Mouse (Mus musculus) forebrain, embryonic 13.5 days (tissue): ENCODE results near the gene Camk2n1. TPM values are rescaled to one million over a fixed set of nuclear protein-coding genes. Genes with fewer than 3 reads are reported as not detected.

Experiments used
- ATAC-seq: fragments of 200-750 bp; cut with Nextera tagmentation; 2 replicates; pipeline ENCODE4 v1.8.0; 2017
- H3K27ac ChIP-seq: fragments of 300-500 bp; sonication (generic); 2 replicates; pipeline ENCODE4 v1.5.1; 2015; ENCODE audit warnings: inconsistent platforms, mild to moderate bottlenecking, moderate library complexity
- H3K27me3 ChIP-seq: fragments of 300-500 bp; sonication (generic); 2 replicates; pipeline ENCODE4 v1.6.1; 2015; ENCODE audit warnings: mild to moderate bottlenecking, inconsistent platforms
- H3K36me3 ChIP-seq: fragments of 300-500 bp; sonication (generic); 2 replicates; pipeline ENCODE4 v1.6.1; 2015; ENCODE audit warnings: mild to moderate bottlenecking, inconsistent platforms; ENCODE audit not compliant: poor library complexity, severe bottlenecking
- H3K4me1 ChIP-seq: fragments of 300-500 bp; sonication (generic); 2 replicates; pipeline ENCODE4 v1.6.1; 2015; ENCODE audit warnings: inconsistent platforms
- H3K4me2 ChIP-seq: fragments of 300-500 bp; sonication (generic); 2 replicates; pipeline ENCODE4 v1.6.1; 2015; ENCODE audit warnings: inconsistent platforms, mild to moderate bottlenecking, moderate library complexity
- H3K4me3 ChIP-seq: fragments of 300-500 bp; sonication (generic); 2 replicates; pipeline ENCODE4 v1.5.1; 2015; ENCODE audit warnings: mild to moderate bottlenecking, inconsistent platforms
- H3K9ac ChIP-seq: fragments of 300-500 bp; sonication (generic); 2 replicates; pipeline ENCODE4 v1.6.1; 2015; ENCODE audit warnings: mild to moderate bottlenecking, inconsistent platforms
- H3K9me3 ChIP-seq: fragments of 300-500 bp; sonication (generic); replicated peaks from 2 replicates; pipeline ENCODE4 v1.6.1; 2016; ENCODE audit warnings: inconsistent platforms
- WGBS: fragments of 180-500 bp; shearing (Covaris S2); methylation state at CpG from one replicate; pipeline ENCODE4 v1.1.7; 2015; 5-methylcytosine and 5-hydroxymethylcytosine counted together
- polyA plus RNA-seq: library from polyadenylated mRNA; unstranded; fragments of >200 nt; fragmentation: Nextera tagmentation; extraction: Ambion mirVana; gene quantifications from 2 replicates; pipeline ENCODE4 v1.2.1, GENCODE M21; 2015

Gene Camk2n1
- polyA plus RNA-seq, 1 experiment from 2014 or later, result 6.9 TPM

- Histone ChIP-seq H3K4me1 (peaks cover 8% of the 10 kb centered on the region; the same call in 1 of the 2 replicates), H3K36me3 (no peaks in the 10 kb centered on the region), H3K9ac (no peak overlapping the region), H3K4me3 (no peak overlapping the region), H3K4me2 (no peak overlapping the region), H3K9me3 (0 out of 2 replicates have a peak, but pooled peaks cover 3% of the 10 kb centered on the region), H3K27me3 (peaks cover 26% of the 10 kb centered on the region), H3K27ac (no peak overlapping the region)
- WGBS, result 68% methylated on average over 7 of the region's 7 CpGs
- ATAC-seq, result no peak
Observed at GRCm38 (mm10) chr4:138471241-138471640, 17.1 kb downstream of the Camk2n1 start.

- Histone ChIP-seq H3K36me3 (no peaks in the 10 kb centered on the region), H3K4me1 (no peaks in the 10 kb centered on the region), H3K4me2 (no peak overlapping the region), H3K9ac (no peak overlapping the region), H3K9me3 (no peaks in the 10 kb centered on the region), H3K4me3 (no peak overlapping the region), H3K27me3 (peaks cover 22% of the 10 kb centered on the region), H3K27ac (no peak overlapping the region)
- no peak for ATAC-seq
- WGBS, result 78% methylated on average over 7 of the region's 7 CpGs
Observed at GRCm38 (mm10) chr4:138479595-138479994, 25.5 kb downstream of the Camk2n1 start.

DNA sequence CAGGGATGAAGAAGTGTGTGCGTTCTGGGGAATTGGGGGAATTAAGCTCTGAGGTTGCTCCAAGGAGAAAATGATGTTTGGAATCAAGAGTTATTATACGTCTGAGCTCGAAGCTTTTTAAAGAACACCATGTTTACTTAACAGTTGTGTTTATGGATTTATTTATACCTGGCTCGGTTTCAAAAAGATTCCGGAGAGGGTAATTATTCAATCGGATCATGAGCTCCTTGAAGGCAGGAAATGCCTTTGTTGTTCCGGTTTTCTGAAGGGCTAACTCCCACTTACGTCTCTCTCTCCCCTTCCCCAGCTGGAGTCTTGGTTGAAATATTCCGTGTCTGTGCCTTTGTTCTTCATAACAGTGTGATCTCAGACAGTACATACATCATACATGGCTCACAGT, 26.8 kb downstream of the Camk2n1 start:
- no peak overlapping the region for H3K4me3 ChIP-seq
- no peak overlapping the region for H3K4me2 ChIP-seq
- no peaks in the 10 kb centered on the region for H3K36me3 ChIP-seq
- WGBS, result 65% methylated on average over 9 of the region's 9 CpGs
- no peak overlapping the region for H3K9ac ChIP-seq
- no peaks in the 10 kb centered on the region for H3K4me1 ChIP-seq
- H3K27ac ChIP-seq, result no peak overlapping the region
- H3K27me3 ChIP-seq, result peaks cover 17% of the 10 kb centered on the region
- ATAC-seq, result no peak
- no peaks in the 10 kb centered on the region for H3K9me3 ChIP-seq

DNA sequence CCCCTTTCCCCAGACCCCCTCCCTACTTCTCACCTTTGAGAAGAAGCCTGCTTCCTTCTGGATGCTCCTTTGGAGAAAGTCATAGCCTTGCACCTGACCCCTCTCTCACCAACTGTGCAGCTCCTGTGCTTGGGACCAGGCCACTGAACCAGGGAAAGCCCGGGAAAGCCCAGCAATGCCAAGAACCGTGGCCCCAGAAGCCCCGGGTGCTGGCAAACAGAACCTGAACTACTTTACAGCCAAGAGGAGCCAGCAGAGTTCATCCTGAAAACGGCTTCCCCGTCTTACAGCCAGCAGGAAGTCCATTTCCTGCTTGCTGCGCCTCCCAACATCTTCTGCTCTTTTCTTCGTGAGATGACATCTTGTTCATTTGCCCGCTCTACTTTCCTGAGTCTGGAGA, 28.6 kb downstream of the Camk2n1 start:
- Histone ChIP-seq H3K36me3 (no peaks in the 10 kb centered on the region), H3K27me3 (peaks cover 6% of the 10 kb centered on the region; the same call in 1 of the 2 replicates), H3K27ac (no peak overlapping the region), H3K4me1 (no peaks in the 10 kb centered on the region), H3K4me2 (no peak overlapping the region), H3K4me3 (no peak overlapping the region), H3K9ac (no peak overlapping the region), H3K9me3 (no peaks in the 10 kb centered on the region)
- no peak for ATAC-seq
- WGBS, result 79% methylated on average over 8 of the region's 8 CpGs

DNA sequence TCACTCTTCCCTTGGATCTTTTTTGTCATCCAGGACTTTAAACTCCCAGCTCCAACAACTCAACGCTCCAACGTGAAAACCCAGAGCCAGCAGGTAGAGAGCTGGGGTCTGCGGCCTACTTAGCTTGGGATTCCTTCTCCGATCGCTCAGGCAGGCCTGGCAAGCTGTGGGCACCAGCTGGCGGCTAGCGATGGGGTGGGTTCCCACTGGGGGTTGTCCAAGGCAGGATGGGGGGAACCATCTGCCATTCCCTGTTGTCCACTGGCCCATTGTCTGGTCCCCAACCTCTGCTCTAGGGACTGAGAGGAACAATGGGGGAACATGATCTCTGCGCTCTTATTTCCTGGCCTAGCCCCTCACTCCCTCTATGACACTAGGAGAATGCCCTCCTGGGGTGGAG, 34.1 kb downstream of the Camk2n1 start:
- Histone ChIP-seq H3K9ac (no peak overlapping the region), H3K4me3 (no peak overlapping the region), H3K27me3 (no peaks in the 10 kb centered on the region), H3K4me2 (no peak overlapping the region), H3K9me3 (no peaks in the 10 kb centered on the region), H3K36me3 (no peaks in the 10 kb centered on the region), H3K27ac (no peak overlapping the region), H3K4me1 (peaks cover 11% of the 10 kb centered on the region)
- WGBS, result 47% methylated on average over 8 of the region's 8 CpGs
- ATAC-seq, result no peak

DNA sequence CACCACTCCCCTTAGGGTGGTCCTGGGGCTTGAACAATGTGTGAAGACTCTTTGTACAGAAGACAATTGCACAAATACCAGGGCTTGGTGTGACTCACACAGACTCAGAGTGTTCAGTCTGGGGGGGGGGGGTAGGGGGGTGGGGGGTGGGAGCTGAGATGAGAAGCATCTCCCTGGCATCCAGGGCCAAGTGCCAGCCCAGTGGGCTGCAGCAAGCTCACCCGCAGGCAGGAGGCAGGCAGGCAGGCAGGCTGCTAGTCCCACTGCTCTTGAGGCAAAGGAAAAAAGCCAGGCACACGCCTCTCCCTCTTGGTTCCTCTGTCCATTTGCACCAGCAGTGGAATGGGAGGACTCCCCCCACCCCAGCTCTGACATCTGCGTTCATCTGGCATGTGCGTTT, 37.0 kb downstream of the Camk2n1 start:
- no peaks in the 10 kb centered on the region for H3K27me3 ChIP-seq
- no peak for ATAC-seq
- WGBS, result 90% methylated on average over 4 of the region's 4 CpGs
- H3K36me3 ChIP-seq, result no peaks in the 10 kb centered on the region
- no peak overlapping the region for H3K9ac ChIP-seq
- peaks cover 39% of the 10 kb centered on the region for H3K4me1 ChIP-seq
- no peak overlapping the region for H3K27ac ChIP-seq
- H3K4me2 ChIP-seq, result no peak overlapping the region
- H3K9me3 ChIP-seq, result no peaks in the 10 kb centered on the region
- H3K4me3 ChIP-seq, result no peak overlapping the region

- peaks cover 45% of the 10 kb centered on the region for H3K4me1 ChIP-seq
- no peaks in the 10 kb centered on the region for H3K9me3 ChIP-seq
- no peak overlapping the region for H3K4me3 ChIP-seq
- 0 out of 2 replicates have a peak, but pooled peaks cover 3% of the 10 kb centered on the region for H3K27me3 ChIP-seq
- H3K9ac ChIP-seq, result no peak overlapping the region
- ATAC-seq, result 0 out of 2 replicates have a peak, but pooled peaks have one; percentile 5
- WGBS, result 52% methylated on average over 5 of the region's 5 CpGs
- H3K4me2 ChIP-seq, result no peak overlapping the region
- no peaks in the 10 kb centered on the region for H3K36me3 ChIP-seq
- H3K27ac ChIP-seq, result peak overlapping the region; percentile 2; the same call in 1 of the 2 replicates
Observed at GRCm38 (mm10) chr4:138493161-138494001, 39.3 kb downstream of the Camk2n1 start.

GRCm38 (mm10) chr4:138494905-138495304, 40.8 kb downstream of the Camk2n1 start:
- Histone ChIP-seq H3K9ac (peak overlapping the region; percentile 14; the same call in 1 of the 2 replicates), H3K27ac (peak overlapping the region; percentile 61), H3K4me2 (0 out of 2 replicates have a peak overlapping the region, but pooled peaks have one; percentile 1), H3K27me3 (0 out of 2 replicates have a peak, but pooled peaks cover 3% of the 10 kb centered on the region), H3K36me3 (no peaks in the 10 kb centered on the region), H3K4me3 (no peak overlapping the region), H3K4me1 (peaks cover 40% of the 10 kb centered on the region), H3K9me3 (no peaks in the 10 kb centered on the region)
- peak; percentile 79 for ATAC-seq
- 13% methylated on average over 5 of the region's 5 CpGs for WGBS

- Histone ChIP-seq H3K9ac (no peak overlapping the region), H3K27ac (no peak overlapping the region), H3K9me3 (no peaks in the 10 kb centered on the region), H3K4me2 (peak overlapping the region; percentile 23; the same call in 1 of the 2 replicates), H3K4me1 (peaks cover 40% of the 10 kb centered on the region), H3K27me3 (0 out of 2 replicates have a peak, but pooled peaks cover 3% of the 10 kb centered on the region), H3K4me3 (no peak overlapping the region), H3K36me3 (no peaks in the 10 kb centered on the region)
- no peak for ATAC-seq
- WGBS, result 6% methylated on average over 13 of the region's 13 CpGs
Observed at GRCm38 (mm10) chr4:138495775-138496174, 41.7 kb downstream of the Camk2n1 start.

- Histone ChIP-seq H3K4me2 (no peak overlapping the region), H3K27me3 (0 out of 2 replicates have a peak, but pooled peaks cover 6% of the 10 kb centered on the region), H3K4me1 (peaks cover 40% of the 10 kb centered on the region), H3K9me3 (no peaks in the 10 kb centered on the region), H3K4me3 (no peak overlapping the region), H3K36me3 (no peaks in the 10 kb centered on the region), H3K9ac (no peak overlapping the region), H3K27ac (no peak overlapping the region)
- WGBS, result 72% methylated on average over 9 of the region's 24 CpGs
- ATAC-seq, result no peak
Observed at GRCm38 (mm10) chr4:138496746-138497520, 42.8 kb downstream of the Camk2n1 start.

- no peak for ATAC-seq
- H3K36me3 ChIP-seq, result no peaks in the 10 kb centered on the region
- H3K4me1 ChIP-seq, result peaks cover 36% of the 10 kb centered on the region
- 0 out of 2 replicates have a peak, but pooled peaks cover 6% of the 10 kb centered on the region for H3K27me3 ChIP-seq
- H3K4me2 ChIP-seq, result no peak overlapping the region
- 0 out of 2 replicates have a peak, but pooled peaks cover 2% of the 10 kb centered on the region for H3K9me3 ChIP-seq
- H3K9ac ChIP-seq, result no peak overlapping the region
- no peak overlapping the region for H3K27ac ChIP-seq
- 86% methylated on average over 21 of the region's 21 CpGs for WGBS
- H3K4me3 ChIP-seq, result no peak overlapping the region
Observed at GRCm38 (mm10) chr4:138499856-138500645, 45.9 kb downstream of the Camk2n1 start.
